Mouse (Mus musculus): ENCODE results near the gene Dtymk. TPM values are rescaled to one million over a fixed set of nuclear protein-coding genes. Genes with fewer than 3 reads are reported as not detected.

Dtymk gene
- total RNA-seq, 2 experiments from 2014 or later: 123 to 135 TPM

GRCm38 (mm10) chr1:93753911-93754572, 47.7 kb downstream of the Dtymk start:
- 0 out of 2 replicates have a peak, but pooled peaks have one; percentile 13 for ATAC-seq (replicated peaks; ENCODE audit: low FRiP score, poor library complexity, severe bottlenecking)

GRCm38 (mm10) chr1:93751290-93751689, 50.4 kb downstream of the Dtymk start, which contains the start of gene Atg4b:
Gene Atg4b (plus strand): TSS chr1:93751500.
- ATAC-seq (replicated peaks; ENCODE audit: low FRiP score, poor library complexity, severe bottlenecking): no peak

GRCm38 (mm10) chr1:93748539-93748938, 53.2 kb downstream of the Dtymk start:
- no peak for ATAC-seq (replicated peaks; ENCODE audit: low FRiP score, poor library complexity, severe bottlenecking)

GRCm38 (mm10) chr1:93746179-93746578, 55.6 kb downstream of the Dtymk start:
- no peak for ATAC-seq (replicated peaks; ENCODE audit: low FRiP score, poor library complexity, severe bottlenecking)

- ATAC-seq (replicated peaks; ENCODE audit: low FRiP score, poor library complexity, severe bottlenecking): peak; percentile 55; the same call in 1 of the 2 replicates
These were observed 58.8 kb downstream of the Dtymk start for GRCm38 (mm10) chr1:93742910-93743309.

Other genes starting within 250 kb of the Dtymk start
- 28.5 and 36.5 TPM in 2 replicates for gene Stk25, start 143.3 kb downstream of the Dtymk start, total RNA-seq (2015; ENCODE audit: low replicate concordance)
- 33.5 and 52.2 TPM in 2 replicates for gene Stk25, start 143.3 kb downstream of the Dtymk start, total RNA-seq (2017; ENCODE audit: low replicate concordance)
- gene Bok, start 116.3 kb downstream of the Dtymk start, total RNA-seq (2015; ENCODE audit: low replicate concordance): not detected in 2 replicates
- gene Bok, start 116.3 kb downstream of the Dtymk start, total RNA-seq (2017; ENCODE audit: low replicate concordance): not detected in 2 replicates
- gene Atg4b, start 50.4 kb downstream of the Dtymk start, total RNA-seq (2015; ENCODE audit: low replicate concordance): 67.8 and 91.4 TPM in 2 replicates
- 116 and 166 TPM in 2 replicates for gene Atg4b, start 50.4 kb downstream of the Dtymk start, total RNA-seq (2017; ENCODE audit: low replicate concordance)
- 1.1 and 30.6 TPM in 2 replicates for gene Thap4, start 47.1 kb downstream of the Dtymk start, total RNA-seq (2015; ENCODE audit: low replicate concordance)
- gene Thap4, start 47.1 kb downstream of the Dtymk start, total RNA-seq (2017; ENCODE audit: low replicate concordance): 3.1 and 14.1 TPM in 2 replicates
- 10.5 and 18.4 TPM in 2 replicates for gene Ing5, start 2.0 kb upstream of the Dtymk start, total RNA-seq (2015; ENCODE audit: low replicate concordance)
- gene Ing5, start 2.0 kb upstream of the Dtymk start, total RNA-seq (2017; ENCODE audit: low replicate concordance): 23.2 and 41.9 TPM in 2 replicates
- gene D2hgdh, start 23.0 kb upstream of the Dtymk start, total RNA-seq (2015; ENCODE audit: low replicate concordance): 4.0 and 18.4 TPM in 2 replicates
- 5.6 and 10.1 TPM in 2 replicates for gene D2hgdh, start 23.0 kb upstream of the Dtymk start, total RNA-seq (2017; ENCODE audit: low replicate concordance)
- gene Gal3st2, start 59.4 kb upstream of the Dtymk start, total RNA-seq (2015; ENCODE audit: low replicate concordance): not detected in 2 replicates
- not detected in 2 replicates for gene Gal3st2, start 59.4 kb upstream of the Dtymk start, total RNA-seq (2017; ENCODE audit: low replicate concordance)
- 0.72 TPM in 1 of 2 replicates, not detected in the other for gene Gal3st2b, start 116.4 kb upstream of the Dtymk start, total RNA-seq (2015; ENCODE audit: low replicate concordance)
- gene Gal3st2b, start 116.4 kb upstream of the Dtymk start, total RNA-seq (2017; ENCODE audit: low replicate concordance): not detected in 2 replicates
- gene Gal3st2c, start 188.6 kb upstream of the Dtymk start, total RNA-seq (2015; ENCODE audit: low replicate concordance): not detected in 2 replicates
- gene Gal3st2c, start 188.6 kb upstream of the Dtymk start, total RNA-seq (2017; ENCODE audit: low replicate concordance): not detected in 2 replicates
- gene Neu4, start 218.5 kb upstream of the Dtymk start, total RNA-seq (2015; ENCODE audit: low replicate concordance): not detected in 2 replicates
- gene Neu4, start 218.5 kb upstream of the Dtymk start, total RNA-seq (2017; ENCODE audit: low replicate concordance): not detected in 2 replicates

Measured in erythroid progenitor cell, adult 5-6 weeks (primary cell).